Mouse (Mus musculus): ENCODE results near the gene Fbxo41.

The Fbxo41 gene

GRCm38 (mm10) chr6:85502911-85503250 is at the start of gene Fbxo41:
Gene Fbxo41, minus strand, starts transcription at chr6:85502994.
- no peak for DNase-seq (ENCODE audit: low spot score)

GRCm38 (mm10) chr6:85547642-85548041 is 44.8 kb upstream of the Fbxo41 start:
- DNase-seq (ENCODE audit: low spot score): no peak

- no peak for DNase-seq (ENCODE audit: low spot score)
These were observed 41.6 kb upstream of the Fbxo41 start for GRCm38 (mm10) chr6:85544251-85544881.

GRCm38 (mm10) chr6:85543351-85544175 is 40.8 kb upstream of the Fbxo41 start:
- no peak for DNase-seq (ENCODE audit: low spot score)

GRCm38 (mm10) chr6:85522825-85523224 is 20.0 kb upstream of the Fbxo41 start:
- DNase-seq (ENCODE audit: low spot score): no peak

GRCm38 (mm10) chr6:85522026-85522425 is 19.2 kb upstream of the Fbxo41 start:
- no peak for DNase-seq (ENCODE audit: low spot score)

GRCm38 (mm10) chr6:85518091-85518693 is 15.4 kb upstream of the Fbxo41 start:
- DNase-seq (ENCODE audit: low spot score): no peak

GRCm38 (mm10) chr6:85515941-85516340 is 13.1 kb upstream of the Fbxo41 start:
- no peak for DNase-seq (ENCODE audit: low spot score)

GRCm38 (mm10) chr6:85513531-85513910 is 10.7 kb upstream of the Fbxo41 start, which contains the start of gene Egr4:
Gene Egr4, minus strand, starts transcription at chr6:85513589.
- DNase-seq (ENCODE audit: low spot score): no peak

- DNase-seq (ENCODE audit: low spot score): no peak
These were observed 10.1 kb upstream of the Fbxo41 start for GRCm38 (mm10) chr6:85512577-85513530.

GRCm38 (mm10) chr6:85512056-85512440 is 9.3 kb upstream of the Fbxo41 start:
- no peak for DNase-seq (ENCODE audit: low spot score)

GRCm38 (mm10) chr6:85511286-85512055 is 8.7 kb upstream of the Fbxo41 start:
- DNase-seq (ENCODE audit: low spot score): no peak

- DNase-seq (ENCODE audit: low spot score): no peak
These were observed 7.7 kb upstream of the Fbxo41 start for GRCm38 (mm10) chr6:85510476-85510875.

- no peak for DNase-seq (ENCODE audit: low spot score)
These were observed 5.8 kb upstream of the Fbxo41 start for GRCm38 (mm10) chr6:85508602-85509001.

- no peak for DNase-seq (ENCODE audit: low spot score)
These were observed 2.1 kb upstream of the Fbxo41 start for GRCm38 (mm10) chr6:85504908-85505307.

- DNase-seq (ENCODE audit: low spot score): no peak
These were observed 487 bp downstream of the Fbxo41 start for GRCm38 (mm10) chr6:85502103-85502910.

- DNase-seq (ENCODE audit: low spot score): no peak
These were observed 1.2 kb downstream of the Fbxo41 start for GRCm38 (mm10) chr6:85501571-85502102.

- DNase-seq (ENCODE audit: low spot score): no peak
These were observed 2.4 kb downstream of the Fbxo41 start for GRCm38 (mm10) chr6:85500416-85500815.

- no peak for DNase-seq (ENCODE audit: low spot score)
These were observed 4.6 kb downstream of the Fbxo41 start for GRCm38 (mm10) chr6:85498147-85498546.

- DNase-seq (ENCODE audit: low spot score): no peak
These were observed 5.8 kb downstream of the Fbxo41 start for GRCm38 (mm10) chr6:85496976-85497375.
